Mouse (Mus musculus): ENCODE results near the gene Anxa5.

Gene Anxa5

GRCm38 (mm10) chr3:36486881-36487280 is 11.2 kb upstream of the Anxa5 start:
- DNase-seq: no peak

DNA sequence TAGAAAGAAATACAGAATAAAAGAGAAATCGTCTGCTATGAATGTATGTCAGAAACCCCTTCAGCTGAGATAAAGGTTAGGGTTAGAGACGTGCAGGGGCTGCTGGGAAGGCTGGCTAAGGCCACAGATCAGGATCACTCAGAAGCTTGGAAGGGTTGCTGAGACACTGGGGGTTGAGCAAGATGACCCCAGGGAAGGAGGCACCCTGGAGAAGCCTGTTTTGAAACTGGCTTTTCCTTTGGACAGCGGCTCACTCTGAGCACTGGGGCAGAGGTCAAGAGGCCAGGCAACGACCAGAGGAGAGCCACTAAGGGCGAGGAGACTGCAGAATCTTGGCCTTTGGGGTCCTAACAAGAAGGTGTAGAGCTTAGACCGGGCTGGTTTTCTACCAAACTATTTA is 10.5 kb upstream of the Anxa5 start:
- no peak for DNase-seq

DNA sequence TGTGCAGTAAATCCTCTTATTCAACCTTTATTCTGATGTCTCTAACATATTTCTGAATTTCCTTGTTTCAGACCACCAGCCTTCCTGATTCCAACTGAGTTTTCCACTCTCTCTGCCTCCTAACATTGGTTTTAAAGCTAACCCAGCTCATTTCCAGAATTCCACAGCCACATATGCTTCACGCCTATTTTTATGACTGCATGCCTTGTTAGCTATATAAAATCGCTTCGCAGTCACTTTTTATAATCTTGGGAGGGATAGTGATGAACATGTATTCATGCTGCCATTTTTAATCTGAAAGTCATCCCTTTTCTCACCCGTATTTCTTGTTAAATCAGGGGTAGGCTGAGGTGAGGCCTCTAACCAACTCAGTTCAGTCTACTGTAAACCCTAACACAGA is 8.6 kb upstream of the Anxa5 start:
- DNase-seq: no peak

- no peak for DNase-seq
Measured at GRCm38 (mm10) chr3:36482940-36483339, 7.2 kb upstream of the Anxa5 start.

DNA sequence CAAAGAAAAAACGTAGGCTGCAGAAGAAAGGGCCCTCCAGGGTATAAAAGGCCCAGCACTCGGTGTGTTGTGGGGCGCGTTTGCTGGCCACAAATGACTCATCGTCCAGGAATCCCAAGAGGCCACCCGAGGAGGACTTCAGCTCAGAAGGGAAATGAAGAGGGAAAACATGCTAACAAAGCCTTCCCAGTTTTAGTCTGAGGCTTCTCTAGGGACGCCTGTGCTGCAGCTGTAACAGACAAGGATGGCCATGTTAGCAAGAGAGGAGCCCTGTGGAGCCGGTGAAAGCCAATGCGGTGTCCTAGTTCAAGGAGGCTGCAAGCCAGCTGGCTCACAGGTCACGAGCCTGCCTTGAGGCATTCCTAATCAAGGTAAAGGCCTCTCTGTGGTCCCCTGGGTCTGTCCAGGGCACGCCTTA is 6.1 kb upstream of the Anxa5 start:
- no peak for DNase-seq

GRCm38 (mm10) chr3:36480486-36480885 is 4.8 kb upstream of the Anxa5 start:
- no peak for DNase-seq

- no peak for DNase-seq
Measured at GRCm38 (mm10) chr3:36478776-36479175, 3.1 kb upstream of the Anxa5 start.

GRCm38 (mm10) chr3:36476261-36477155 is 814 bp upstream of the Anxa5 start:
- peak; percentile 9 to 14 for DNase-seq

DNA sequence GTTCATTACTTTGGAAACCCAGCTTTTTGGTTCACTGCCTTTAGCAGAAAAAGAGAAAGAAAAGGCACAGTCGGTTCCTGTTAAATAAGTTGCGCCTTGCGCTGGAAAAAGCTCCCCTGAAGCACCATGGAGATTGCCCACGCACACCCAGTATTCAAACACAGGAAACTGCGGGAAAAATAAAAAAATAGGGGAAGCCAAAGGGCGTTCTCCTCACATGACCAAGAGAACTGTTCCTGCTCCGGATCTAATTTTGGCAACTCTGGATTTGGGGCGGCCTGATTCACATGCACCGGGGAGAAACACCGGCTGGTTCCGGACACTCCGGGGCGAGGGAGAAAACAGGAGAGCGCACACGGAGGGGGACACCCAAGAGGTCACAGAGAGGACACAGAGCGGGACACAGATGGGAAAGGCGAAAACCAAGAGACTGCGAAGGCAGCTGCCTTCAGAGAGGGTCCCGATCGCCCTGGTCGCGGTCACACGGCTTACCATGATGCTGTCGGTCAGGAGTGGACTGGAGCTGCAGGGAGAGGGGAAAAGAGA is 683 bp downstream of the Anxa5 start:
- no peak for DNase-seq

DNA sequence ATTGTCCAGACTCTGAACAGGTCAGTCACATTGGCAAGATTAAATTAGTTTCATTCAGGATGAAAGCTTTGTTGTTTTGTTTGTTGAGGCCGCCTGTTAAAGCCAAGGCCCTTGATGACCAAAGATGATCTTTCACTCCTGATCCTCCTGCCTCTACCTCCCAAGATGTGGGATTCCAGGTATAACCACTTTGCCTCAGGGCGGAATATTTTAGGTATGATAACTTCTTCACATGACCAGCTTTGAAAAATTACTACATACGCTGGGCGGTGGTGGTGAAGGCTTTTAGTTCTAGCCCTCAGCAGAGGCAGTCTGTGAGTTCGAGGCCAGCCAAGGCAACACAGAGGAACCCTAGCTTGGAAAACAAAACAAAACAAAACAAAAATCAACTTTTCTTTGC is 1.3 kb downstream of the Anxa5 start:
- DNase-seq: no peak

DNA sequence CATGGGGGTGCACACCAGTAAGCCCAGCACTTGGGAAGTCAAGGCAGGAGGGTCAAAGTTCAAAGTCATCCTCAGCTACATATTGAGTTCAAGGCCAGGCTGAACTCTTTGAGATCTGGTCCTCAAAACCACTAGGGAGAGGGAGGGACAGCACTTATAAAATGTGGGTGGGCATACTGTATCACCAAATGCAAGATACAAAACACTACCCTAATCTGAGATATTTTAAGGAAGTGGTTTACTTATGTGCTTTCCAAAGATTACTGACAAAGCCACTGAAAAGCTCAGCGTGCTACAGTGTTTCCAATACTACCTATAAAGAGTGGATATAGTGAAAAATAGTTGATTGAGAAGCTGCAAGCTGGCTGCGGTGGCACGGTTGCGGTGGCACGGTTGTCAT is 2.5 kb downstream of the Anxa5 start:
- no peak for DNase-seq

DNA sequence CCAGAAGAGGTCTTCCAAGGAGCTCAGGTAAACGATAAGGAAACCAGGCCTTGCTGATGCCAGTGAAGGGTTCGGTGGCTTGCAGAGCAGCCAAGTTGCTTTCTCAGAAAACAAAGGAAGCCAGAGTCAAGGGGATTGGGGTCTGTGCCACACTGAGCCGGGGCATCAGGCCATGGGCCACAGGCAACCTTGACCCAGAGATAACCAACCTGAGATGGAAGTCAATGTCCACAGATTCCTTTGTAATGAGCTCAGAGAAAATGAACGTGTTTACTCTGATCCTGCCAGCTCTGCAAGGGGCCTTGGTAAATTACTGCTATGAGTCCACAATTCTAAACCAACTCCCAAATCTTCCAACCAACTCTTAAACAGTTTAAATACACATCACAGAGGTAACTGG is 3.8 kb downstream of the Anxa5 start:
- DNase-seq: no peak

GRCm38 (mm10) chr3:36468871-36469270 is 6.8 kb downstream of the Anxa5 start:
- DNase-seq: no peak

DNA sequence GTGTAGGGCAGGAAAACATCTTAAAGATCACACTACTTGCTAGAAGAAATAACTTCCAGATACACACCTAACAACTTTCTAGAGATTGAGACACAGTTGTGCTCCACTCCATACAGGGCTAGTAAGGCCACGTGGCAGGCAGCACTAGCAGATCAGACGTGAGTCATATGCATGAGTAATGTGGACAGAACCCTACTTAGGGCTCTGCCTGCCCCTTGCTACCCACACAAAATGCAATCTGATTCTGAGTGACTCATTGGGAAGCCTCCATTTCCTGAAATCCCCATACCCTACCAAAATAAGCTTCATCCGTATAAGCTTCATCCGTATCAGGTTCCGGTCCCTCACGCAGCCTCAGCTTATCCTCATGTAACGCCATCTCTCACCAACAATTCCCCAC is 8.1 kb downstream of the Anxa5 start:
- no peak for DNase-seq

- DNase-seq: no peak
Measured at GRCm38 (mm10) chr3:36465538-36465937, 10.2 kb downstream of the Anxa5 start.

DNA sequence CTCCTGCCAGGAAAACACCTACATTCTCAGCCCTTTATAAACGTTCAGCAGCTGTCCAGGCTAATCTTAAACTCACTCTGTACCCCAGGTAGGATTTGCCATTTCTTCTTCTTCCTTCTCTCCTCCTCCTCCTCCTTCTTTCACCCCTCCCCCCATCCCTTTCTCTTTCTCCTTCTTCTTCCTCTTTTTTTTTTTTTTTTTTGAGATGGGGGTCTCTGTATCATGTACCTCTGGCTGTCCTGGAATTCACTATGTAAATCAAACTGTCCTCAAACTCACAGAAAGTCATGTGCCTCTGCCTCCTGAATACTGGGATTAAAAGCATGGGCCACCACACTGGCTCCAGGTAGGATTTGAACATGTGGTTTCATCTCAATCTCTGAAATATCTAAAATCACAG is 13.3 kb downstream of the Anxa5 start:
- DNase-seq: no peak

- DNase-seq: no peak
Measured at GRCm38 (mm10) chr3:36461819-36462218, 13.9 kb downstream of the Anxa5 start.

DNA sequence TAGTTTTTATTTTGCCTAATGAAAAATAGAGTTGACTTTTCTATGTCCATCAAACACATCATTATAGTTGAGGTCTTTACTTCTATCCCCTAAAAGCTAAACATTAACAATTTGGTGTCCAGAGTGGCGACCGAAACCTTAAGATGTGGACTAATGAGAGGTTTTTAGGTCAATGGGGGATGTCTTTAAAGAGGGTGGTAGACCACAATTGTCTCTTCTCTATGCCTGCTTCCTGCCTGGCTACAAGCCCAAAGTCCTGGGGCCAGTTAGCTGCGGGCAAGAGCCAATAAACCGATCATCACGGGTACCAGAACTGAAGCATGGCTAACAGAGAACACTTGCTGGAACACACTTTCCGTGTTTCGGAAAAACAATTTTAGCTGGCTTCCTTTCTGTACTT is 15.0 kb downstream of the Anxa5 start:
- no peak for DNase-seq

- DNase-seq: no peak
Measured at GRCm38 (mm10) chr3:36455566-36455965, 20.1 kb downstream of the Anxa5 start.

DNA sequence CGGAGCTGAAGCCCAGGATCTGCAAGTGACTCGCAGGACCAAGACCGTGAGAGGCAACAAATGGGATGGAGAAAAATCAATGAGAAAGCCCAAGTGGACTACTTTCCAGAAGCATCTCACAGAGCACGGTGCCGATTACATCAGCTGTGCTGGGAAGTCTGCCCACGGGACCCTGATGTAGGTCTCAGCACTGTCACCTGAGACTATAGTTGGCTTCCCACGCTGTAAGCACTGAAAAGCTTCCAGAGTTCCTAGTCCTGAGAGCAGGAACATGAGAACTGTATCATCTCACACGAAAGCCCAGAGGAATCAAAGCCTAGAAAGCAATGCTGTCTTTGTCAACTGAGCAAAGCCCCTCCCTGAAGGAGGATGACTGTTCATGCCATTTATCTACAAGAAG is 20.6 kb downstream of the Anxa5 start:
- DNase-seq: no peak

DNA sequence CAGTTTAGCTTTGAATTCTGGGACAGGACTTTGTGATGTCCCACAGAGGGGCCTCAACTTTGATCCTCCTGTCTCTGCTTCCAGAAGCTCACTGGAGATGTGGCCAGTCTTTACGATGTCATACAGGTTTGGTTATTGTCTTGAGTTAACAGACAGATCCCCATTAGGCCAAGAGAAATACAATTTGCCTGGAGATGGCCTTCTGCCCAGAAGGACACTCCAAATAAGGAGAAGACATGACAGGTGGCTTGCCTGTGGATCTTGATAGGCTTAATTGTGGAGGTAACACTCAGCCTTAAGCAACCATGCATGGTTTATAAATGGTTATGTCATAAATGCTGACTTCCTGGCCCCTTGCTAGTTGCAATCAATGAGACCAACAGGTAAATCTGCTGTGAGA is 23.2 kb downstream of the Anxa5 start:
- DNase-seq: no peak

DNA sequence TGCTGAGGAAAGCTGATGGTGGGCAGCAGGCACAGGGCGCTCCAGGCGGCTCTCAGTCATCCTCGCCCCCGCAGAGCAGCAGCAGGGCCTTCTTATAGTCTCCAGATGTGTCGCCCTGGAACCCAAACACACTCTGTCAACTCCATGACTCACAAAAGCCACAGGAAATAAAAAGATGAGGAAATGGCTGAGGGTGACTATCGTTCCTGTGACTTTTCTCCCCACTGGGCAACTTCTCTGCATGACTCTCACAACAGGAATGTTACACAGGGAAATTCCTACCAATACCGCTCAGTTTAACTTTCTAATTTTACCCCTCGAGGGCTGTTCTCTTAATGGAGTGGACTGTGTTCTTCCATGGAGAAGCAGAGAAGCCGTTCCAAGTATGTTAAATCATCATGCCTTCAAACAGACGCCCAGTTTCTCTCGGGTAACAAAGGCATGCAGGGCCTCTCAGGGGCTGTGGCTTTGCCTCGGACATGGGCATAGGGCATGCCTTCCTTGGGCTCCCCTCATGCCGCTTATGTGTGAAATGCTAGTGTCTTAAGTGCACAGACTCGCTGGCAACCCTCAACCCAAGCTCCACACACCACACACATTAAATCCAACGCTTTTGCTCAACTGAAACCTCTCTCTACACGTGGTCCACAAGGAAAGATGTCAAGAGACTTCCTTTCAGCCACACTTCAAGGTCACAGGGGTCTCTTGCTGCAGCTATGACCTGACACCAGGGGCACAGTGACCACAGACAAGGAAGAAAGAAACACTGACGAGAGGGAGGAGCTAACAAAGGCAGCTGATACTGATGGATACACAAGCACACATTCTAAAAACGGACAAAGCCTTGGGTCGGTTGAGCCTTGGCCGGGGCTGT is 26.2 kb downstream of the Anxa5 start:
- DNase-seq: no peak

- no peak for DNase-seq
Measured at GRCm38 (mm10) chr3:36446918-36447317, 28.8 kb downstream of the Anxa5 start.

DNA sequence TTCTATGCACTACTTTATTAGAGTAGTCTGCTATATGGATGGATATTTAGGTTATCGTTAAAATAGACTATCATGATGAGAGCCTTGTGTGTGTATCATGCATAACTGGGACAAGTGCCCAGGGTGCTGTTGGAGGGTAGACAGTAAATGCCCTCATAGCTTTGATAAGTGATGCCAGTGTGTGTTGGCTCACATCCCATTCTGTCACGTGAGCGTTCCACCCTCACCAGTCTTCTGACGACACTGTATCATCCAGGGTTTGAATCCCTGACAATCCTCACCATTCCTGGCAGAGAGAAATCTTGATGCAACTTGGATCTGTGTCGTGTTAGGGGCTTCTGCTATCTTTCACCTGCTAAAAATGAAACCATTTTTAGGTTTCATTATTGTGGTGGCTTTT is 29.2 kb downstream of the Anxa5 start:
- no peak for DNase-seq
